Mouse (Mus musculus) MEL (cell line): ENCODE measurements around the gene Psmc5.

Source experiments
- CHD1 ChIP-seq: IDR thresholded peaks from 2 replicates; pipeline ENCODE4 v1.6.1; 2012; ENCODE audit warnings: low read depth, mild to moderate bottlenecking, inconsistent platforms, low read length, improper control_type of control experiment
- CTCF ChIP-seq, 3 experiments: IDR thresholded peaks in 2 of 3; conservative IDR thresholded peaks in 1 of 3; 2 replicates each; pipeline ENCODE4 v1.5.1; 2011 to 2012; ENCODE audit warnings: low read length in 3 of 3, low read depth in 2 of 3, mild to moderate bottlenecking in 2 of 3, improper control_type of control experiment in 1 of 3, inconsistent platforms in 1 of 3, mixed read lengths in 1 of 3, moderate library complexity in 1 of 3; ENCODE audit not compliant: control insufficient read depth in 1 of 3, insufficient read depth in 1 of 3, poor library complexity in 1 of 3, severe bottlenecking in 1 of 3
- E2F4 ChIP-seq: IDR thresholded peaks from 2 replicates; pipeline ENCODE4 v1.6.1; 2011; ENCODE audit warnings: low read depth, low read length, improper control_type of control experiment, borderline replicate concordance
- GATA1 ChIP-seq: IDR thresholded peaks from 2 replicates; pipeline ENCODE4 v1.6.1; 2011; ENCODE audit warnings: low read depth, low read length, improper control_type of control experiment
- POLR2AphosphoS5 ChIP-seq: IDR thresholded peaks from 2 replicates; pipeline ENCODE4 v1.6.1; 2012; ENCODE audit warnings: low read depth, borderline replicate concordance, mild to moderate bottlenecking, inconsistent platforms, low read length, moderate library complexity, mixed read lengths
- RCOR1 ChIP-seq: IDR thresholded peaks from 2 replicates; pipeline ENCODE4 v1.6.1; 2012; ENCODE audit warnings: low read depth, mild to moderate bottlenecking, inconsistent platforms, low read length, improper control_type of control experiment
- USF1 ChIP-seq: IDR thresholded peaks from 2 replicates; pipeline ENCODE4 v1.6.1; 2014; ENCODE audit warnings: low read depth, mild to moderate bottlenecking, inconsistent platforms, low read length, improper control_type of control experiment, moderate library complexity

DNA sequence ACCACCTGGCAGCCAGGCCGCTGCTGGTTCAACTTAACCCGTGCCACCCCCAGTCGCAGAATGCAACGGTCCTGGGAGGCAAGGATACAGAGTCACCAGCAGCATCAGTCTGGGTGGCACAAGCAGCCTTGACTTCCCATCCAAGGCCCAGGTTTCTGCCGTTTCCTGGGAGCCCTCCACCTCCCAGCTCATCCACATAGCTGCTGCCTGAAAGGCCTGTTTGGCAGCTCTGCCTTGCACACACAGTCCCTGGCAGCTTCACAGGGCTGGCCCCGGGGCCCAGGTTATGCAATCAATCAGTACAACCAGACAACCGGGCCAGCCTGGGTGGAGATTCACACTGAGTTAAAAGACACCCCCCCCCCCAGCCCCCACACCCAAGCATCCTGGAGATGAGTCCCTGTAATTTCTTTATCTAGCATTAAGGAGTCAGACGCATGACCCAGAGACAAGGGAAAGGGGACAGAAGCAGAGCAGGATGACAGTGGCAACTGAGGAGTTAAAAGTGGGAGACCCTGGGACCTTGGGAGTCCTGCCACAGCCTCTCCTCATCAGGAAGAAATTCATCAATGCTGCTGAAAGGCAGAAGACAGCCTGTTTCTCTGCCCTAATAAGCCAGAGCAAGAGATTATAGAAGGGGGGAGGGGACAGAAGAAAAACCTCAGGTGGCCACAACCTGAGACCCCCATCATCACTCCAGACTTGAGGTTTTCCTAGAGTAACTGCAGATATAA is 12.5 kb downstream of the Psmc5 start:
- no peak for TF ChIP-seq E2F4
- no peak for TF ChIP-seq CTCF (IDR thresholded peaks at IDR 0.05 in 2 of 3, conservative IDR thresholded peaks at IDR 0.05 in 1 of 3; ENCODE audit: control insufficient read depth in 1 of 3, insufficient read depth in 1 of 3, low read depth in 2 of 3, low read length in 3 of 3, poor library complexity in 1 of 3, severe bottlenecking in 1 of 3)
- no peak for TF ChIP-seq USF1
- no peak for TF ChIP-seq POLR2AphosphoS5
- no peak for TF ChIP-seq RCOR1
- TF ChIP-seq GATA1 = no peak
- no peak for TF ChIP-seq CHD1
